Mouse (Mus musculus) G1E (cell line): Measurements from ENCODE around the gene Cldn7.

Source experiments
- CTCF ChIP-seq: IDR thresholded peaks from 2 replicates; pipeline ENCODE4 v1.5.1; 2012; ENCODE audit warnings: low read depth, low read length, inconsistent platforms, mixed read lengths
- TAL1 ChIP-seq: conservative IDR thresholded peaks from 2 replicates; pipeline ENCODE4 v1.6.1; 2012; ENCODE audit warnings: low read depth, low read length, inconsistent platforms, mixed read lengths

DNA sequence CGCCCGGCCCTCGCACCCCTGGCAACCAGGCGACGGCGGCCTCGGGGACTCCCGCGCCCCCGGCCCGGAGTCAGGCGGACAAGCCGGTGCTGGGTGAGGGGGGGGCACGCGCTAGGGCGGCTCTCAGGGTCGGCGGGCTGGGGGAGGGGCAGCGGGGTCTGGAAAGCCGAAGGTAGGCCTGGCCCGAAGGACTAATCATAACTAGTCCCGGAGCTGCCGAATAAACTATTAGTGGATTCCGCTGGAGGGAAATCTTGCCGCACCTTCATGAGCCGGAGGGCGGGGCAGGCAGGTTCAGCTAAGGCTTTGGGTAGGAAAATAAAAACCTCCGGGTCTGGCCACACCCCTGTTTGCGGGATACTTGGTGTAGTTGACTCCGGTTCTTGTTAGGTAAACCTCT, 28.4 kb upstream of the Cldn7 start:
- TF ChIP-seq CTCF (no peak), TAL1 (no peak)
